Mouse (Mus musculus): ENCODE data around the gene Ddx20. TPM values are rescaled to one million over a fixed set of nuclear protein-coding genes. Genes with fewer than 3 reads are reported as not detected.

The Ddx20 gene
- total RNA-seq, 2 experiments from 2014 or later: 9.0 to 10.2 TPM

DNA sequence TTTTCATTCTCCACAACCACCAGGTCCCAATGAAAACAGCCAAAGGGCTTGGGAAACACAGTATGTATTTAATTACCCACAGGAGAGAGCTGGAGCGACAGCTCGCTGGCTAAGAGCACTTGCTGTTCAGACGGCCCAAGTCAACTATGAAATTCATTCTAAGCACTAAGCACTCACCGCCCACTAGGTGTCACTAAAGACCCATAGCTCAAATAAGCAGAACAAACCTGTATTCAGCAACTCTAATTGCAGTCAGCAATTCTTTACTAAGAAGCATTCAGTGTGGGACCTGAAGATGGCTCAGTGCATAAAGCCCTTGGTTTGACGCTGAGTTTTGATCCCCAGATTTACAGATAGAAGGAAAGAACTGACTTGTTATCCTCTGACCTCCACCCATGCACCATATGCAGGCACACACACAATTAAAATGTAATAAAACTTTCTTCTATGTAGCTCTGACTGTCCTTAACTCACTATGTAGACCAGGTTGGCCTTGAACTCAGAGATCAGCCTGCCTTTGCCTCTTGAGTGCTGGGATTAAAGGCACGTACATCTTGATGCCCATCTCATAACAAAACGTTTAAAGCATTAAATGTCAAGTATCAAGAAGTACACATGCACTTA lies 12.7 kb downstream of the Ddx20 start:
- intact Hi-C loops (cut with DNase I): loop anchor here (1.0 to 5.0 kb wide), 3 partner anchors 52 to 773 kb away; no protein-coding TSS in a partner anchor
- DNase-seq (ENCODE audit: low spot score): no peak

GRCm38 (mm10) chr3:105670801-105671200 lies 16.6 kb downstream of the Ddx20 start:
- intact Hi-C loops (cut with DNase I): loop anchor here (5.0 kb wide), 1 partner anchor 776 kb away; no protein-coding TSS in a partner anchor
- no peak for DNase-seq (ENCODE audit: low spot score)

DNA sequence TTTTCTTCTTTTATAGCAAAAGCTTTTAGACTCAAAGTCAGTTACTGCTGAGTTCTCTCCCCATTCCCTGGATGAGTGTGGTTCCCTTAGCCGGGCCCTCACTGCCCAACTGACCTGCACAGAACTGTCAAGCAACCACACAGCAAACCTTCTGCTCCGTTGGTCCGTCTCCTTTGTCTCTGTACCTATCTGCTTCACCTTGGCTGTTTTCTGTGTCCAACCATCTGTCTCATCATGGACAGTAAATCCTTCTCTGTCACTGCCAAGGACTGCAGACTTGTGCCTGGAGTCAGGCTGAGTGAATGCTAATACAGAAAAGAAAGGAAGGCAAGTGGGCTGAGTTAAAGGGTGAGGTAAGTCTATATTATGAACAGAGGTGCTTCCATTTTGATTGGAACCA lies 17.6 kb downstream of the Ddx20 start:
- DNase-seq (ENCODE audit: low spot score): no peak

DNA sequence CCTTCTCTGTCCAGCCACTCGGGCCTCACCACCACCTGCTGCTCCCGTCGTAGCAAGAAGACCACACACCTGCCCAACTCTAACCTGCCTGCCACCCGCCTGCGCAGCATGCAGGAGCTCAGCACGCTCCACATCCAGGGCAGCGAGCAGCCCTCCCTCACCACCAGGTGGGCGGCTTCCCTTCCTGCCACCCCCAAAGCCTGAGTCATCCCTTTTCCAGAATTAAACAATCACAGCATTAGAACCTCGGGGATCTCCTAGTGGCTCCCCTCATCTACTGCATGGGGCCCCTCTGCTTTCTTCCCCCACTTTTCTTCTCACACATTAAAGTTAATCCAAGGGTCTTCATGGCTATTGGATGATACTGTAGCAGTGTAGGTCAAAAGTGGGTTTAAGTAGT lies 19.2 kb downstream of the Ddx20 start:
- intact Hi-C loops (cut with DNase I): no loop called here

More for the DNA sequence above, 17.6 kb downstream of the Ddx20 start:
- intact Hi-C loops (cut with DNase I): loop anchor here (5.0 kb wide), 1 partner anchor 778 kb away; no protein-coding TSS in a partner anchor

DNA sequence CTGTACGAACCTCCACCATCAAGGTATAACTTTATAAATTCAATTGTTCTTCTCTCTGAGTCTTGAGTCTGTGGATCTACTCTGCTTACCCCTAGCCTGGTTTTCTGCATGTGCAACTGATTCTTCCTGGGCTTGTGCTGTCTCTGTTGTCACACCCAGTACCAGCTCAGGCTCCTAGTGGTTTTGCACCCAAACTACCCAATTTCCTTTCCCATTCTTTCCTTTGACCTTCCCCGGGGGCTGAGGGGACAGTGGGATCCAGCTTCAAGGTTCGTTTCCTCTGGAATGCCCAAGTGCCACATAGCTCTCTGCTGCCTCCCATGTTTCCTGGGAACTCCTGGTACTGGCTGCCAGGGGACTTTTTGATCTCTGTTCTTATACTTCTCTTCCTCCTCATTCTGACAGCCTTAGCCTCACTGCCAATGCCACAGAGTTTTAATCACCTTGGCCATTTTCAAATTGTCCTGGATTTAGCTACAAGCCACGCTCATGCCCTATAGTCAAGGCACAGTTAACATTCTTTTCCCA lies 20.3 kb downstream of the Ddx20 start:
- intact Hi-C loops (cut with DNase I): no loop called here
- DNase-seq (ENCODE audit: low spot score): no peak

More for the DNA sequence above, 19.2 kb downstream of the Ddx20 start:
- DNase-seq (ENCODE audit: low spot score): no peak

GRCm38 (mm10) chr3:105665105-105665765 lies 22.1 kb downstream of the Ddx20 start:
- no peak for DNase-seq (ENCODE audit: low spot score)
- intact Hi-C loops (cut with DNase I): no loop called here

DNA sequence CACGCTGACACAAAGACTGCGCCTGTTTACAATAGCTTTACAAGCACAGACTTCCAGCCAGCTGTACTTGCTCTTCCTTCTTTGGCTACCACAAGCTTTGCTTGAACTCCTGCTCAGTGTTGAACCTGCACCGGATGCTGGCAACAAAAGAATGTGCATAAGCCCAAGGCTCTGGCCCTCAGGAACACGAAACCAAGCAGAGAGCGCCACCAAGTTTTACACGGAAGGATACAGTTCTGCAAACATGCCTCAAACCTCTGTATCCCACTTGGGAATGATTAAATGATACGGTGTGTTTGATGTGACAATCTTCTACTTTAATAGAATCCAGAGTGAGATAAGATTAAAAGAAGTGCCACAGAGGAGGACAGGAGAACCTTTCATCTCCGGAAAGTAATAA lies 24.3 kb downstream of the Ddx20 start:
- intact Hi-C loops (cut with DNase I): no loop called here
- no peak for DNase-seq (ENCODE audit: low spot score)

DNA sequence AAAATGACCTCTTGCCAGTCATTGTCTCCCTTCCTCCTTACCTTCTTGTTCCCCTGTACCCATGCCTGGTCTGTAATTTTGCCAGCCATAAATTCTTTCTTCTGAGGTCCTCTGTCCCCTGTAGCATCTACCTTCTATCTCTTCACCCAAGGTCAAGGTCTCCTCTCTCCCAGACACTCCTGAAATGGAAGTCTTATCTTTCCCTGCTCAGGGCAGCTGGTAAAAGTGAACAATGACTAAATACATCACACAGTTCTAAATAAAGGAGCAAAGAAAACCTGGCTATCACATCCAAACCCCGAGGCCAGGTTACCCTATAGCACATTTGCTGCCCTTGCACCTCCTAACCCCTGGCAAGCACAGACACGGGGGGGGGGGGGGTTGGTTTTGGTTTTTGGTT lies 26.8 kb downstream of the Ddx20 start:
- no peak for DNase-seq (ENCODE audit: low spot score)
- intact Hi-C loops (cut with DNase I): no loop called here

DNA sequence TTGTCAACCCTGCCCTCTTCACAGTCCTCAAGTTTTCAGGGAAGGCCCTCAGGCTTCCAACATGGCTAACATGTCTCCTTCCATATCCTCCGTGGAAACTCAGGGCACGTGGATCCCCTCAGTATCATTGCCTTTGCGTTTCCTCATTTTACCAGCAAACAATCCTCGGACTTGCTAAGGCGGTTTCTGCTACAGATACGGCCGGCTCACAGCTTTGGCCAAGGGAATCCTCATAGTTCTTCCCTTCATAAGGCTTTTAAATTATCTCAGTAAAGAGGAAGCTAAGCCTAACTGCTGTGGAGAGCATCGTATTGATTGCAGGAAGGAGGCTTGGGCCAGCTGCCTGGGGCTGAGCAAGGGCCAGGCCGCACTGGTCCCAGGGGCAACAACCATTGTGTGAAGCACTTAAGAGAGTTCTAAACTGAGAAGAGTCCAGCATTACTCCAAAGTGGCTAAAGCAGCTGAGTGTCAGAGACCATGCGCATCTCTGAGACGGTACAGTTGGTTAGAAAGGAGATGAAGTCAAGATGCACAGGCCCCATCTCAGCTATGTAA lies 32.3 kb downstream of the Ddx20 start:
- DNase-seq (ENCODE audit: low spot score): peak; percentile 6
- intact Hi-C loops (cut with DNase I): no loop called here

DNA sequence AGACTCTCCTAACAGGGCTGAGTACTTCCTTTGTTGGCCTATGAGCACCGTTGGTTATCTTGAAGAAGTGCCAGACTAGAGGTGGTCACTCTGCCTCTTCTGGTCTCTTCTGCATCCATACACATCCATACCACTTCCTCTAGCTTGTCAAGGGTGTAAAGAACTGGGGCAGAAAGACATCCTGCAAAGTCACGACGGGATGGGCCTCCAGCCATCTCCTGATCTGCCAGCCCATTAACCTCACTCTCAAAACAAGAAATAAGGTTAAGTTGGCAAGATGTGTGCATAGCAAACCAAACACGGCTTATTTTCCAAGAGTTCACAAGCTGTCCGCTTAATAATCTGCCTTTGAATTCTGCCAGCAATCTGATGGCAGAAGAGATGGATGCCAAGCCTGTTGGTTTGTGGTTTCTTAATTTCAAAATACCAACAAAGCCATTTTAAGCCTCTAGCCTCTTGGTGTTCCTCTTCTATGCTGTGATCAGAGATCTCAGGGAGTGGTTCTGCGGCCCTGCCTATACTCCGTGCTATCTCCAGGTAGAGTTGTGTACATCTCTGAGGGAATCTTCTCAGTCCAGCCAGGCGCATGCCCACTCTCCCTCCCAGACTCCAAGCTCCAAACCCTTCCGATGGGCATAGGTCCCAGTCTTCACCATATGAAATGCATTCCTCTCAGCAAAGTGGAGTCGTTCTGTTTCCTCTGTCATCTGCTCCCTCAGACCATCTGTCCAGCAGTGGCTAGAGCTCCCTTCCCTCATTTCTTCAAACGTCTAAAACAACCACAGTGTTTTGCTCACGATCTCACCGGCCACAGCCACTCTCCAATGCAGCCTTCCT lies 33.6 kb downstream of the Ddx20 start:
- intact Hi-C loops (cut with DNase I): no loop called here
- no peak for DNase-seq (ENCODE audit: low spot score)

- intact Hi-C loops (cut with DNase I): loop anchor here (10.0 kb wide), 1 partner anchor 484 kb away; no protein-coding TSS in a partner anchor
Measured at GRCm38 (mm10) chr3:105648889-105649567, 38.3 kb downstream of the Ddx20 start.

GRCm38 (mm10) chr3:105643566-105643965 lies 43.8 kb downstream of the Ddx20 start:
- no peak for DNase-seq (ENCODE audit: low spot score)
- intact Hi-C loops (cut with DNase I): loop anchor here (2.0 to 10.0 kb wide), 2 partner anchors 193 to 479 kb away; no protein-coding TSS in a partner anchor

More at GRCm38 (mm10) chr3:105648889-105649567, 38.3 kb downstream of the Ddx20 start:
- no peak for DNase-seq (ENCODE audit: low spot score)

GRCm38 (mm10) chr3:105642186-105642585 lies 45.2 kb downstream of the Ddx20 start:
- intact Hi-C loops (cut with DNase I): loop anchor here (2.0 to 10.0 kb wide), 2 partner anchors 191 to 477 kb away; no protein-coding TSS in a partner anchor
- no peak for DNase-seq (ENCODE audit: low spot score)

GRCm38 (mm10) chr3:105633021-105633420 lies 54.4 kb downstream of the Ddx20 start:
- intact Hi-C loops (cut with DNase I): no loop called here
- no peak for DNase-seq (ENCODE audit: low spot score)

GRCm38 (mm10) chr3:105632296-105632695 lies 55.1 kb downstream of the Ddx20 start:
- intact Hi-C loops (cut with DNase I): no loop called here
- no peak for DNase-seq (ENCODE audit: low spot score)

Data from heart, postnatal 25 days (tissue).